Mouse (Mus musculus): ENCODE measurements around the gene Olfr13. TPM values are rescaled to one million over a fixed set of nuclear protein-coding genes. Genes with fewer than 3 reads are reported as not detected.
"Not testable (repeated sequence)": the region's sequence is repeated elsewhere in the genome, so short reads cannot be mapped to it uniquely, and the experiment has no call there.

Gene Olfr13
- not detected in 2 replicates for polyA plus RNA-seq (2012; rRNA removed)

- DNase-seq (ENCODE audit: low spot score) = no peak
Observed at GRCm38 (mm10) chr6:43171840-43172239, at the start of gene Olfr13. TSS of gene Olfr13 (plus strand) at chr6:43172140.

- not testable (repeated sequence) for DNase-seq (ENCODE audit: low spot score)
Observed at GRCm38 (mm10) chr6:43146267-43146666, 25.7 kb upstream of the Olfr13 start, which contains the start of gene Olfr237-ps1. TSS of gene Olfr237-ps1 (plus strand) at chr6:43146567.

GRCm38 (mm10) chr6:43159502-43159901 lies 12.4 kb upstream of the Olfr13 start:
- DNase-seq (ENCODE audit: low spot score) = no peak

DNA sequence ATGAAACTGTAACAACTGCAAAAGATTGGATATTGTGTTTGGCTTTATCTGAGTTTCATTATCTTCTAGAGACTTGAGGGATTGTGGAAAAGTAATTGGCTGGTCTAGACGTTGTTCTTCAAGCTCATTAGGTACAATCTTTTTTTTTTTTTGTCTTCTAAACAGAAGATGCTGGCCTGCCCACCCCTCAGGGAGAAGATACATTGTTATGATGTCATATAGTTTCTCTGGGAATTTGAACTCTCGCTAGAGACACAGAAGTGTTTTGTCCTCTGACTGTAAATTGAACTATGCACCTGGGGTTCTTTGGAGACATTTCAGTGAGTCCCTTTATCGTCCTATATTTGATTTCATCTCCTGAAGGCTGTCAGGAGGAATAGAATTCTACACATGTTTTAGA lies 9.0 kb upstream of the Olfr13 start, which contains the start of gene Olfr437:
TSS of gene Olfr437 (plus strand) at position 301 of the 400 bp plus-strand sequence.
- DNase-seq (ENCODE audit: low spot score) = no peak

GRCm38 (mm10) chr6:43167246-43167645 lies 4.7 kb upstream of the Olfr13 start:
- DNase-seq (ENCODE audit: low spot score) = no peak

DNA sequence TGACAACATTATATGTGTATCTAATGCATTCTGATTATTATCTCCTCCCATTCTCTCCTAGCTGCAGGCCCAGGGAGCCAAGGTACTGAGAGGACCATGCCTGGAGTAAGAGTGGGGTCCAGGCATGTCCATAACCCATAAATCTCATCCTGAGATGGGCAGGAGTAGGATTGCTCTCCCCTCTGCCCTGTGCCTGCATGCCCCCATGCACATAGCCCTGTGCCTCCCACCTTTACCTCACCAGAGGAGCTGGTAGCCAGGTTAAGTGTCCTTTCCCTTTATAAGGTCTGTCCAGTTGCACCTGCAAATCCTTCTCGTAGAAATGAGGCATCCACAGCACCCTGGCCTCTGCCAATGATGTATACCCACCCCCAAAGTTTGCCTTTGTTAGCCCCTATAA lies 6.2 kb downstream of the Olfr13 start:
- no peak for DNase-seq (ENCODE audit: low spot score)

- no peak for DNase-seq (ENCODE audit: low spot score)
Observed at GRCm38 (mm10) chr6:43178584-43179501, 6.9 kb downstream of the Olfr13 start.

DNA sequence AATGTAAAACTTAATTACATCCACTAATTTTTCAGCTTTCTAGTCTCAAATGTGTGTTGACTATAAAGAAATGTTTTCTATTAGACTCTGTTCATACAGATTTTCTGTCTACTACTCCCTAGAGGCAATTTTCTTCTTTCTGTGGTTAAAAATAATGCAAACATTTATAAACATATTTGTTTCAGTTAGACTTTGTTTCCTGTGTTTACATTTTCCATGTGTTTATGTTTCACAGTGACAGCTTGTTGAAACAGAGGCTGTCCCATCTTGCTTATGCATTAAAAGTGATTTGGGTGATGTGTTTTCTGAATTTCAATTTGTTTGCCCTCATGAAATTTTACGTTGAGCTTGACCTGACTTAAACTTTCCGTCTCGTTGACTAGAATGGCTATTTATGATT lies 19.0 kb downstream of the Olfr13 start:
- no peak for DNase-seq (ENCODE audit: low spot score)

DNA sequence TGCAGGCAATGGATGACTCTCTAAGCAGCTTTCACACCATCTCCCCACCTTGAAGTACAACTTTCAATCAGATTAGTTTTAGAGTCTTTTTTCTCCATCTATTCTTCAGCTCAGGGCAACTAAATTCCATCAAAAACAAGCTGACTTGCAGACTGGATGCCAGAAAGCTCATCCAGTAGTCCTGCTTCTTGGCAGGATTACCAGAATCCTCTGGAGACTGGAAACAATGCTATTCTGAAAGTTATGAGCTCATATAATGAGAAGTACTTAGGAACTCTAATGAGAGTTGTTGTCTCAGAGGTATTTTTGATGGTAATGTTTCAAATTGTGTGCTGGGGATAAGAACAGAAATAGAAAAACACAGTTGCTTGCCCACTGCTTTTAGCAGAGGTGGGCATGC lies 24.8 kb downstream of the Olfr13 start, which contains the start of gene Olfr435:
TSS of gene Olfr435 (plus strand) at position 366 of the 400 bp plus-strand sequence.
- DNase-seq (ENCODE audit: low spot score) = no peak

DNA sequence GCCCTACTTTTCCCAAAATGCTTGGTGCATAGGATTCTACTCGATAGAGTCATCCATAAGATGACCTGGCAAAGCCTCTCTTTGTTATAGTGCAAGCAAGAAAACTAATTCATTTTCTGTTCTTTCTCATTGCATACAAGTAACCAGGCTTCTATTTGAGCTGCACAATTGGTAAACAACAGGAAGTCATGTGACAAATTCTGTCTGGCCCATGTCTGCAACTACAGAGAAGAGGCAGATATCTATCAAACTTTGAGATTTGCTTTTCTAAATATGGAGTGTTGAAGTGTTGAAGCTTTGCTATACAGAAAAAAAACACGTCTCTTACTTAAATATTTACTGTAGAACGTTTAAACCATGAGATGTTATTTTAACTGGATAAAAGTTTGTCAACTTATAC lies 26.2 kb downstream of the Olfr13 start:
- no peak for DNase-seq (ENCODE audit: low spot score)

DNA sequence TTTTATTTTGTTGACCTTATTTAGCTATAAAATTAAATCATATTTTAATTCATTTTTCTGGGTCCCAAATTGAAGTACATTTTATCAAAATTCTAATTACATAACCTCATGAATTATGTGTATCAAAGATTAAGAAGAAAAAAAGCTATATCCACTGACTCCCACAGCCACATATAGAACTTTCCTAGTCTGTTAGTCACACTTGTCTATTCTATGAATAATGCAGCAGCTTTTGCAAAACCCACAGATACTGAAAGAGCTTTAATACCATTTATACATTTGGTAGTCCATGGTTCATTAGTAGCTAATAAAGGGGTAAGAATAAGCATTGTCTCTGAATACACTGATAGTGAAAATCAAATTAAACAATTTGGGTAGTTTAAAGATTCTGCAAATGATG lies 30.8 kb downstream of the Olfr13 start:
- no peak for DNase-seq (ENCODE audit: low spot score)

DNA sequence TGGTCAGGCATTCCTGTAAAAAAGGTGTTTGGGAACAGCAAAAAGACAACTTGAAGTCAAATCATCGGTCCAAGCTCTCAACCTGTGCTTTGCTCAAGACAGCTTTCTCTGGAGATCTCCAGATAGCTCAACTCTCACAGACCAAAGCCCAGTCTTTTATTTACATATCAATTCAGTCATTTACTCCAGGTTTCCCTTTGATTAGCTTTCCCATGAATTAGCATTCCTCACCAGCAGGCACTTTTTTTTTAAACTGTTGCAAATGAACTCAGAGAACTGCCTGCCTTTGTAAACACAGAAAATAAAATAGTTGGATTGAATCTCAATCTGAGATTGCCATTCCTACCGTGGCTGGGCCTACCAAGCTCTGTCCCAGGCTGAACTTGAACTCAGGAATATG lies 33.4 kb downstream of the Olfr13 start:
- DNase-seq (ENCODE audit: low spot score) = no peak

DNA sequence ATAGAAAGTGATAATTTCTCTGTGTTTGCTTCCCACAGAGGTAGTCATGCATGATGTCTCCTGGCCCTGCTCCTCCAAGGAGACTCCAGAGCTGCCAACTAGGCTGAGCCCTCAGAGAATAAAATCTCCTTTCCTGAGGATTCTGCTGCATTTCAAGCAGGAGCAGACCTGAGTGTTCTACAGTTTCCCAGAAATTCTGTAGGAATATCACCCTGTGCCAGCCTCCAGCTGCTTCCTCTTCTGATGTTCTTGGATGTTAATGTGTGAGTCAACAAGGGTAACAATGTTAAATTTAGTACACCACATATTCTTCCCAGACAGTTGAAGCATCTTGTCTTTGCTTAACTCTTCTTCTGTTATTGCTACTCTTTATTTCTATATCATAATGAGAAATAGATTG lies 40.9 kb downstream of the Olfr13 start, which contains the start of gene Olfr434:
TSS of gene Olfr434 (plus strand) at position 149 of the 400 bp plus-strand sequence.
- not testable (repeated sequence) for DNase-seq (ENCODE audit: low spot score)

Other genes with a start within 250 kb of the Olfr13 start
- gene Olfr444, start 223.1 kb upstream of the Olfr13 start, polyA plus RNA-seq (2012; rRNA removed) = not detected in 2 replicates
- not detected in 2 replicates for gene Olfr441, start 65.8 kb upstream of the Olfr13 start, polyA plus RNA-seq (2012; rRNA removed)
- gene Olfr237-ps1, start 25.6 kb upstream of the Olfr13 start, polyA plus RNA-seq (2012; rRNA removed) = not detected in 2 replicates
- not detected in 2 replicates for gene Olfr437, start 8.9 kb upstream of the Olfr13 start, polyA plus RNA-seq (2012; rRNA removed)
- gene Olfr435, start 25.0 kb downstream of the Olfr13 start, polyA plus RNA-seq (2012; rRNA removed) = not detected in 2 replicates
- not detected in 2 replicates for gene Olfr434, start 40.9 kb downstream of the Olfr13 start, polyA plus RNA-seq (2012; rRNA removed)
- gene Olfr47, start 59.4 kb downstream of the Olfr13 start, polyA plus RNA-seq (2012; rRNA removed) = not detected in 2 replicates
- 41.3 and 43.3 TPM in 2 replicates for gene Arhgef5, start 93.4 kb downstream of the Olfr13 start, polyA plus RNA-seq (2012; rRNA removed)
- 0.12 and 0.18 TPM in 2 replicates for gene Nobox, start 137.4 kb downstream of the Olfr13 start, polyA plus RNA-seq (2012; rRNA removed)

Data from urinary bladder, adult 2 months (tissue).